Mouse (Mus musculus): ENCODE measurements at regions not wholly inside any gene's neighbourhood (a gene's known extent, or its start where the extent isn't known, plus 50 kb on each side); places are given as distances from the start of the nearest gene placed in this dataset.

DNA sequence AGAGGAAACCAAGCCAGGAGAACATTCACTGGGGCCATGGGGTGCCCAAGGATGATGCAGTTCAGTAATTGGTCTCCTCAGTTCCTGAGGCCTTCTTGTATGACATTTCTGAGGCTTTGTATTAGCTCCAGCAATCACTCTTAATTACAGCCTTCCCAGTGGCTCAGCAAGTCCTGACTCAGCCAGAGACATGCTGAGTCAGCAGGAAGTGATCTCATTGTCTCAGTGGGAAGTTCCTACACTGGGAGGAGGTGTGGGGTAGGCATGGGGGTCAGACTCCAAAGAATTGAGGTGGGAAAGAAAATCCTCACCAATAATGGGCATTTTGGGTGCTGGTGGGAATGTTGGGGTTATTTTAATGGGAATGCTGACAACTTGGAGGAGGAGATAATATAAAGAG is 516.5 kb upstream of the Id2 start:
- Histone ChIP-seq H3K36me3 (ENCODE audit: control insufficient read depth, insufficient read depth, low read length, poor library complexity, severe bottlenecking) (no peaks in the 10 kb centered on the region), H3K9ac (ENCODE audit: insufficient read depth, low read depth, low read length, poor library complexity, severe bottlenecking) (no peak overlapping the region), H3K27ac (ENCODE audit: insufficient read depth, low read depth, low read length, poor library complexity, severe bottlenecking) (no peak overlapping the region), H3K9me3 (ENCODE audit: control insufficient read depth, insufficient read depth, low read depth, low read length) (no peaks in the 10 kb centered on the region), H3K4me3 (ENCODE audit: insufficient read depth in 1 of 2, low read depth in 1 of 2, low read length in 2 of 2, poor library complexity in 1 of 2, severe bottlenecking in 1 of 2) (no peak overlapping the region), H3K4me1 (ENCODE audit: control insufficient read depth in 2 of 2, insufficient read depth in 2 of 2, low read length in 2 of 2, poor library complexity in 1 of 2) (no peaks in the 10 kb centered on the region; a peak in 1 of 4 replicates)
- no peak for DNase-seq (ENCODE audit: low read depth, low spot score)
- TF ChIP-seq ZNF384 (IDR thresholded peaks at IDR 0.05; ENCODE audit: low read depth, low read length) = no peak
- TF ChIP-seq MAFK (IDR thresholded peaks at IDR 0.05; ENCODE audit: insufficient read depth, low read depth, low read length) = peak; percentile 85
- TF ChIP-seq ZC3H11A (IDR thresholded peaks at IDR 0.05; ENCODE audit: borderline replicate concordance, low read depth, low read length) = no peak
- in situ Hi-C loops (cut with MboI; ENCODE audit: low sequenced_read_pairs in 2 of 2, unreplicated experiment in 2 of 2) = no loop called here

DNA sequence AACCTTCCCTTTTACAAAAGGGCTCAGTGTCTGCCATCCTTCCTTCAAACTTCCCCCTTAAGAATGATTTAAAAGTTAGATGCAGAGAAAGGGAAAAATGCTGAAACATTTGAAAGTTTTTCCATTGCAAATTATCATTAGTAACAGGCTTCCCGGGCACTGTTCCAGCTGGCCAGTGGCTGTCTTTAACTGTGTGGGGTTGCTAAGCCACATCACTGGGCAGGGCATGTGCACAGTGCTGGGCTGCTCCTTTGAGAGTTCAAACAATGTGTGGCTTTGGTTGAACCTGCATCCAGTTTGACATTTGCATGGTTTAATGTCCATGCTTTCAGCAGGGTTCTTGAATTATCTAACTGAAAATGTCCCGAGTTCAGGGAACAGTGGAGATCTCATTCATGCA is 512.1 kb upstream of the Id2 start:
- H3K9me3 ChIP-seq (ENCODE audit: control insufficient read depth, insufficient read depth, low read depth, low read length) = no peaks in the 10 kb centered on the region
- TF ChIP-seq ZNF384 (IDR thresholded peaks at IDR 0.05; ENCODE audit: low read depth, low read length) (no peak), ZC3H11A (IDR thresholded peaks at IDR 0.05; ENCODE audit: borderline replicate concordance, low read depth, low read length) (no peak), MAFK (IDR thresholded peaks at IDR 0.05; ENCODE audit: insufficient read depth, low read depth, low read length) (no peak), HCFC1 (IDR thresholded peaks at IDR 0.05; ENCODE audit: borderline replicate concordance, insufficient read depth, low read length) (no peak), CHD2 (IDR thresholded peaks at IDR 0.05; ENCODE audit: low read depth, low read length) (no peak)
- H3K4me3 ChIP-seq (ENCODE audit: insufficient read depth in 1 of 2, low read depth in 1 of 2, low read length in 2 of 2, poor library complexity in 1 of 2, severe bottlenecking in 1 of 2) = no peak overlapping the region
- no peak for DNase-seq (ENCODE audit: low read depth, low spot score)
- no peaks in the 10 kb centered on the region; a peak in 1 of 4 replicates for H3K4me1 ChIP-seq (ENCODE audit: control insufficient read depth in 2 of 2, insufficient read depth in 2 of 2, low read length in 2 of 2, poor library complexity in 1 of 2)
- no peak overlapping the region for H3K9ac ChIP-seq (ENCODE audit: insufficient read depth, low read depth, low read length, poor library complexity, severe bottlenecking)
- in situ Hi-C loops (cut with MboI; ENCODE audit: low sequenced_read_pairs in 2 of 2, unreplicated experiment in 2 of 2) = no loop called here
- H3K36me3 ChIP-seq (ENCODE audit: control insufficient read depth, insufficient read depth, low read length, poor library complexity, severe bottlenecking) = no peaks in the 10 kb centered on the region
- H3K27ac ChIP-seq (ENCODE audit: insufficient read depth, low read depth, low read length, poor library complexity, severe bottlenecking) = no peak overlapping the region

DNA sequence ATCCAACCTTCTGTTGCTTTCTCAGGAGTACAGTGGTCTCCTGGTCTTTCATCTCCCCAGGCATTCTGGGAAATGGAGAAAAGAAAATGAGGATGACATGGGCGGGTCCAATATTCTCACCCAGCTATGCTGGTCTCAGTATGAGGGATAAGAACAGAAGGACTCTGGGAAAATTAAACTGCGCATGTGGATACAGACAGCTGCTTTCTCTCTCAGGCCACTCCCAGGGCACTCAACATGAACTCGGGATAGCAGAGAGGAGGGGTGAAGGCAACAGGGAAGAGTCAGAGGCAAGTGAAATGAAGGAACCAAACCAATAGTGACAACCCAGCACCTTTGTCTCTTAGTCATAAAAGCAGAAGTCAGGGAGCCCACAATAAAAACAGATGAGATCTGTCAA is 508.5 kb upstream of the Id2 start:
- Histone ChIP-seq H3K9ac (ENCODE audit: insufficient read depth, low read depth, low read length, poor library complexity, severe bottlenecking) (no peak overlapping the region), H3K4me3 (ENCODE audit: insufficient read depth in 1 of 2, low read depth in 1 of 2, low read length in 2 of 2, poor library complexity in 1 of 2, severe bottlenecking in 1 of 2) (no peak overlapping the region), H3K27ac (ENCODE audit: insufficient read depth, low read depth, low read length, poor library complexity, severe bottlenecking) (no peak overlapping the region), H3K36me3 (ENCODE audit: control insufficient read depth, insufficient read depth, low read length, poor library complexity, severe bottlenecking) (no peaks in the 10 kb centered on the region), H3K9me3 (ENCODE audit: control insufficient read depth, insufficient read depth, low read depth, low read length) (no peaks in the 10 kb centered on the region), H3K4me1 (ENCODE audit: control insufficient read depth in 2 of 2, insufficient read depth in 2 of 2, low read length in 2 of 2, poor library complexity in 1 of 2) (no peaks in the 10 kb centered on the region; a peak in 1 of 4 replicates)
- DNase-seq (ENCODE audit: low read depth, low spot score) = no peak
- TF ChIP-seq ZNF384 (IDR thresholded peaks at IDR 0.05; ENCODE audit: low read depth, low read length) = no peak
- no peak for TF ChIP-seq HCFC1 (IDR thresholded peaks at IDR 0.05; ENCODE audit: borderline replicate concordance, insufficient read depth, low read length)
- TF ChIP-seq MAFK (IDR thresholded peaks at IDR 0.05; ENCODE audit: insufficient read depth, low read depth, low read length) = no peak
- no peak for TF ChIP-seq ZC3H11A (IDR thresholded peaks at IDR 0.05; ENCODE audit: borderline replicate concordance, low read depth, low read length)
- TF ChIP-seq CHD2 (IDR thresholded peaks at IDR 0.05; ENCODE audit: low read depth, low read length) = no peak
- in situ Hi-C loops (cut with MboI; ENCODE audit: low sequenced_read_pairs in 2 of 2, unreplicated experiment in 2 of 2) = no loop called here

DNA sequence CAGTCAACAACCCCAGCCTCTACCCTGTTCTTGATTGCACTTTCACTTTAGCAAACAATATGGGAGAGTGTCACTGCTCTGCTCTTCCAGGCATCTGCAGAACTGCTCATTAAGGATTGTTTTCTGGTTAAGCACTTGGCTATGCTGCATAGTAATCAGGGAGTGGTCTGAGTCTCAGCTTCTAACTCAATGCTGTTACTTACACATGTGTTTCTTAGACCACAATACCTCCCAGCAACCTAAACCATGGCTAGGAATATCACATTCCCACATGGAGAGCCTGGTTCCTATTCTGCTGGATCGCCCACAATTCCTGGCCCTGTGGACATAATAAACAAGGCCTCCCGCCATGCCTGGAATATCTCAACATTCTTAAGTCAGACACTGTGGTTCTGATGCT is 493.3 kb upstream of the Id2 start:
- TF ChIP-seq ZC3H11A (IDR thresholded peaks at IDR 0.05; ENCODE audit: borderline replicate concordance, low read depth, low read length) = no peak
- TF ChIP-seq CHD2 (IDR thresholded peaks at IDR 0.05; ENCODE audit: low read depth, low read length) = no peak
- no peak for TF ChIP-seq MAFK (IDR thresholded peaks at IDR 0.05; ENCODE audit: insufficient read depth, low read depth, low read length)
- TF ChIP-seq ZNF384 (IDR thresholded peaks at IDR 0.05; ENCODE audit: low read depth, low read length) = no peak
- no peak for TF ChIP-seq HCFC1 (IDR thresholded peaks at IDR 0.05; ENCODE audit: borderline replicate concordance, insufficient read depth, low read length)
- H3K4me3 ChIP-seq (ENCODE audit: insufficient read depth in 1 of 2, low read depth in 1 of 2, low read length in 2 of 2, poor library complexity in 1 of 2, severe bottlenecking in 1 of 2) = no peak overlapping the region
- in situ Hi-C loops (cut with MboI; ENCODE audit: low sequenced_read_pairs in 2 of 2, unreplicated experiment in 2 of 2) = no loop called here
- H3K27ac ChIP-seq (ENCODE audit: insufficient read depth, low read depth, low read length, poor library complexity, severe bottlenecking) = no peak overlapping the region
- no peak overlapping the region for H3K9ac ChIP-seq (ENCODE audit: insufficient read depth, low read depth, low read length, poor library complexity, severe bottlenecking)
- H3K9me3 ChIP-seq (ENCODE audit: control insufficient read depth, insufficient read depth, low read depth, low read length) = no peaks in the 10 kb centered on the region
- no peaks in the 10 kb centered on the region for H3K4me1 ChIP-seq (ENCODE audit: control insufficient read depth in 2 of 2, insufficient read depth in 2 of 2, low read length in 2 of 2, poor library complexity in 1 of 2)
- DNase-seq (ENCODE audit: low read depth, low spot score) = no peak
- no peaks in the 10 kb centered on the region for H3K36me3 ChIP-seq (ENCODE audit: control insufficient read depth, insufficient read depth, low read length, poor library complexity, severe bottlenecking)

DNA sequence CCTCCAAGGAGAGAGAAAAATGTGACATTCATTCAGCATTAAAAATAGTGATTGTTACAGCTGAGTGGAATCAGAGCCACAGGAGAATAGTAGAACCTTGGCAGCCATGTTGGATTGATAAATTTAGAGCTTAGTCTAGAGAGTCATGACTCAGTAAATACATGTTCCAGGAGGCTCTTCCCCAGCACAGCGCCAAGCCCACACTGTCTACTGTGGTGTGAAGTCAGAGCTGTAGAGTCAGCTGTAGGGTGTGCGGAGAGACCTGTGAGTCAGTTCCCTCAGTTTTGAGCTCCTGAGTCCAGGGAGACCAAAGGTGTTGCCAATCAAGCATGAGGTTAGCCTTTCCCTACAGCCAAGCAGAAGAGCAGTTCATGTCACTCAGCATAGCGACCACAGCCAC is 488.8 kb upstream of the Id2 start:
- no peaks in the 10 kb centered on the region for H3K4me1 ChIP-seq (ENCODE audit: control insufficient read depth in 2 of 2, insufficient read depth in 2 of 2, low read length in 2 of 2, poor library complexity in 1 of 2)
- TF ChIP-seq ZC3H11A (IDR thresholded peaks at IDR 0.05; ENCODE audit: borderline replicate concordance, low read depth, low read length) = no peak
- no peak for TF ChIP-seq CHD2 (IDR thresholded peaks at IDR 0.05; ENCODE audit: low read depth, low read length)
- TF ChIP-seq ZNF384 (IDR thresholded peaks at IDR 0.05; ENCODE audit: low read depth, low read length) = no peak
- no peak for TF ChIP-seq HCFC1 (IDR thresholded peaks at IDR 0.05; ENCODE audit: borderline replicate concordance, insufficient read depth, low read length)
- TF ChIP-seq MAFK (IDR thresholded peaks at IDR 0.05; ENCODE audit: insufficient read depth, low read depth, low read length) = no peak
- no peaks in the 10 kb centered on the region for H3K9me3 ChIP-seq (ENCODE audit: control insufficient read depth, insufficient read depth, low read depth, low read length)
- no peak for DNase-seq (ENCODE audit: low read depth, low spot score)
- H3K27ac ChIP-seq (ENCODE audit: insufficient read depth, low read depth, low read length, poor library complexity, severe bottlenecking) = no peak overlapping the region
- in situ Hi-C loops (cut with MboI; ENCODE audit: low sequenced_read_pairs in 2 of 2, unreplicated experiment in 2 of 2) = no loop called here
- no peaks in the 10 kb centered on the region for H3K36me3 ChIP-seq (ENCODE audit: control insufficient read depth, insufficient read depth, low read length, poor library complexity, severe bottlenecking)
- no peak overlapping the region for H3K9ac ChIP-seq (ENCODE audit: insufficient read depth, low read depth, low read length, poor library complexity, severe bottlenecking)
- no peak overlapping the region for H3K4me3 ChIP-seq (ENCODE audit: insufficient read depth in 1 of 2, low read depth in 1 of 2, low read length in 2 of 2, poor library complexity in 1 of 2, severe bottlenecking in 1 of 2)
